Mouse (Mus musculus) liver, postnatal 0 days (tissue): ENCODE data around the gene Tnpo3. TPM values are rescaled to one million over a fixed set of nuclear protein-coding genes. Genes with fewer than 3 reads are reported as not detected.
"Not testable (repeated sequence)": the region's sequence is repeated elsewhere in the genome, so short reads cannot be mapped to it uniquely, and the experiment has no call there.

Experiments used
- ATAC-seq: fragments of 200-750 bp; cut with Nextera tagmentation; 2 replicates; pipeline ENCODE4 v1.8.0; 2017; ENCODE audit warnings: mild to moderate bottlenecking, moderate library complexity
- DNase-seq: peaks from one replicate; pipeline ENCODE4 v3.0.0-alpha.2; 2016
- H3K27ac ChIP-seq: fragments of 300-500 bp; sonication (generic); 2 replicates; pipeline ENCODE4 v1.5.1; 2014; ENCODE audit warnings: antibody characterized with exemption, moderate library complexity, mild to moderate bottlenecking, low read depth
- H3K27me3 ChIP-seq: fragments of 300-500 bp; sonication (generic); 2 replicates; pipeline ENCODE4 v1.6.1; 2014; ENCODE audit warnings: low read length, control low read depth, mixed read lengths; ENCODE audit not compliant: insufficient read depth
- H3K36me3 ChIP-seq: fragments of 300-500 bp; sonication (generic); replicated peaks from 2 replicates; pipeline ENCODE4 v1.6.1; 2014; ENCODE audit warnings: mild to moderate bottlenecking, control low read depth, low read length, moderate library complexity, mixed read lengths; ENCODE audit not compliant: insufficient read depth
- H3K4me1 ChIP-seq: fragments of 300-500 bp; sonication (generic); 2 replicates; pipeline ENCODE4 v1.6.1; 2014; ENCODE audit warnings: antibody characterized with exemption, mild to moderate bottlenecking, control low read depth; ENCODE audit not compliant: insufficient read depth
- H3K4me2 ChIP-seq: fragments of 300-500 bp; sonication (generic); 2 replicates; pipeline ENCODE4 v1.6.1; 2014; ENCODE audit warnings: low read depth, mild to moderate bottlenecking, low read length, moderate library complexity, mixed read lengths
- H3K4me3 ChIP-seq: fragments of 300-500 bp; sonication (generic); 2 replicates; pipeline ENCODE4 v1.5.1; 2014; ENCODE audit warnings: low read depth, low read length
- H3K9ac ChIP-seq: fragments of 300-500 bp; sonication (generic); replicated peaks from 2 replicates; pipeline ENCODE4 v1.6.1; 2014; ENCODE audit warnings: mild to moderate bottlenecking, moderate library complexity
- H3K9me3 ChIP-seq: fragments of 300-500 bp; sonication (generic); 2 replicates; pipeline ENCODE4 v1.6.1; 2016; ENCODE audit warnings: mild to moderate bottlenecking, control low read depth, low read length, mixed read lengths
- CTCF ChIP-seq: sonication (generic); IDR thresholded peaks from 2 replicates; pipeline ENCODE4 v1.5.1; 2016; ENCODE audit warnings: antibody characterized with exemption, low read depth
- EP300 ChIP-seq: IDR thresholded peaks from 2 replicates; pipeline ENCODE4 v1.6.1; 2016; ENCODE audit warnings: antibody characterized with exemption, low read depth, mild to moderate bottlenecking
- WGBS: fragments of 180-500 bp; shearing (Covaris S2); extraction: QIAGEN DNeasy Blood & Tissue Kit; methylation state at CpG from one replicate; pipeline ENCODE4 v1.1.7; 2014; ENCODE audit not compliant: insufficient replicate concordance; 5-methylcytosine and 5-hydroxymethylcytosine counted together
- polyA plus RNA-seq: library from polyadenylated mRNA; unstranded; fragments of >200 nt; fragmentation: Nextera tagmentation; extraction: Ambion mirVana; gene quantifications from 2 replicates; pipeline ENCODE4 v1.2.1, GENCODE M21; 2015

The Tnpo3 gene
- polyA plus RNA-seq, 1 experiment from 2014 or later = 20.4 TPM

DNA sequence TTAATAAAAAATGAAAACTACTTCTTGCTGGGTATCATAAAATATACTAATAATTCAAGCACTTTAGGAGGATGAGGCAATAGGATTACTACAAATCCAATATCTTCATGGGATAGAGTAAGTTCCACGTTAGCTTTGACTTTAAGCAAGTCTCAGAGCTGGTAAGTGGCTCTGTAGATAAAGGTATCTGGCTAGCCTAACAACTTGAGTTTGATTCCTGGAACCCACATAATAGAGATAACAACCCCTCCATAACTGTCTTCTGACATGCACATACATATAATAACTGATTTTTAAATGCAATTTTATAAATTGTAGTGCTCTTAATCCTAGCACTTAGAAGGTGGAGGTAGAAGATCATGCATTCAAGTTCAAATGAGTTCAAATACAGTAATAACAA, 28.9 kb downstream of the Tnpo3 start:
- ATAC-seq (no peak), DNase-seq (no peak)
- TF ChIP-seq CTCF = no peak
- no peak for TF ChIP-seq EP300
- Histone ChIP-seq H3K4me2 (no peak overlapping the region), H3K4me3 (no peak overlapping the region), H3K36me3 (peaks cover 58% of the 10 kb centered on the region), H3K27ac (no peak overlapping the region), H3K9ac (no peak overlapping the region), H3K27me3 (no peaks in the 10 kb centered on the region), H3K9me3 (no peaks in the 10 kb centered on the region), H3K4me1 (no peaks in the 10 kb centered on the region)
- WGBS = 67% methylated on average over 1 of the region's 1 CpGs

DNA sequence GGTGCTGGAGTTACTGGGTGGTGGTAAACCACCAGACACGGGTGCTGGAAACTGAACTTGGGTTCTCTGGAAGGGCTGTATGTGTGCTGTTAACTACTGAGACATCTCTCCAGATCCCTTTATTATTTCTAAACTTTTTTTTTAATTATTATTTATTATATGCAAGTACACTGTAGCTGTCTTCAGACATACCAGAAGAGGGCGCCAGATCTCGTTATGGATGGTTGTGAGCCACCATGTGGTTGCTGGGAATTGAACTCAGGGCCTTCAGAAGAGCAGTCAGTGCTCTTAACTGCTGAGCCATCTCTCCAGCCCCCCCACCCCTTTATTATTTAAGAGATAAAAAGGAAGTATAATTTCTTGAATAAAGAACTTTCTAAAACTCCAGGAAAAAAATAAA, 33.3 kb downstream of the Tnpo3 start:
- ATAC-seq, H3K4me3 ChIP-seq, H3K9me3 ChIP-seq, H3K27ac ChIP-seq, H3K27me3 ChIP-seq, H3K9ac ChIP-seq, H3K4me2 ChIP-seq, H3K4me1 ChIP-seq, DNase-seq: not testable (repeated sequence)
- TF ChIP-seq CTCF = peak; percentile 28; the same call in 1 of the 2 replicates
- 84% methylated on average over 3 of the region's 3 CpGs for WGBS
- peaks cover 61% of the 10 kb centered on the region for H3K36me3 ChIP-seq

DNA sequence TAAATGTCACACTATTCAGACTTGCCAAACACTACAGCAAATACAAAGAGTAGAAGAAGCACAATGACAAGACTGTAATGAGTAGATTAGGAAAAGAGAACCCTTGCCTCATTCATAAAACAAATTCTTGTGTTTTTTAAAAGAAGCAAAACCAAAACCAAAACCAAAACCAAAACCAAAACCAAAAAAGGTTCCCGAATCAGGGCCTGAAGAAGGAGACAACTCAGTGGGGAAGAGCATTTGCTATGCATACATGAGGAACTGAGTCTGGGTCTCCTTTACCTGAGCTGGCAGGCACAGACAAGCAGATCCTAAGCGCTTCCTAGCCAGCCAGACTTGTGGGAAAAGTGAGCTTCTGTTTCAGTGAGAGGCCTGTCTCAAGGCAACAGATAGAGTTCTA, 52.6 kb downstream of the Tnpo3 start:
- no peak for DNase-seq
- ATAC-seq = no peak
- no peaks in the 10 kb centered on the region for H3K9me3 ChIP-seq
- H3K27me3 ChIP-seq = no peaks in the 10 kb centered on the region
- H3K4me1 ChIP-seq = no peaks in the 10 kb centered on the region
- no peak for TF ChIP-seq CTCF
- TF ChIP-seq EP300 = no peak
- 80% methylated on average over 2 of the region's 2 CpGs for WGBS
- no peak overlapping the region for H3K4me3 ChIP-seq
- H3K36me3 ChIP-seq = peaks cover 71% of the 10 kb centered on the region
- H3K9ac ChIP-seq = no peak overlapping the region
- H3K4me2 ChIP-seq = no peak overlapping the region
- H3K27ac ChIP-seq = no peak overlapping the region

DNA sequence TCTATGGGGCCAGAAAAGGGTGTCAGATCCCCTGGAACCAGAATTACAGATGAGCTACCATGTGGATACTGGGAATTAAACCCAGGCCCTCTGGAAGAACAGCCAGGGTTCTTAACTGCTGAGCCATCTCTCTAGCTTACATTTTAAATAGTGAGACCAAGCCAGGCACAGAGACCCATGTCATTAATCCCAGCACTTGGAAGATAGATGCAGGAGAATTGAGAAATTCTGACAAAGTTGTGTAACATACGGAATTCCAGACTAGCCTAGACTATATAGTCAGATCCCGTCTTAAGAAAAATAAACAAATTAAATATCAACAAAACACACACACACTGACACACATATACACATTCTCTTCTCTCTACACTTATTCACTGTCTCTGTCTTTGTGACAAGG, 57.2 kb downstream of the Tnpo3 start:
- no peak overlapping the region for H3K27ac ChIP-seq
- ATAC-seq (no peak), DNase-seq (no peak)
- TF ChIP-seq EP300 (no peak), CTCF (no peak)
- H3K36me3 ChIP-seq = peaks cover 76% of the 10 kb centered on the region
- no peaks in the 10 kb centered on the region for H3K4me1 ChIP-seq
- no peaks in the 10 kb centered on the region for H3K27me3 ChIP-seq
- H3K9ac ChIP-seq = no peak overlapping the region
- no peak overlapping the region for H3K4me3 ChIP-seq
- WGBS = 79% methylated on average over 2 of the region's 2 CpGs
- no peaks in the 10 kb centered on the region for H3K9me3 ChIP-seq
- no peak overlapping the region for H3K4me2 ChIP-seq

DNA sequence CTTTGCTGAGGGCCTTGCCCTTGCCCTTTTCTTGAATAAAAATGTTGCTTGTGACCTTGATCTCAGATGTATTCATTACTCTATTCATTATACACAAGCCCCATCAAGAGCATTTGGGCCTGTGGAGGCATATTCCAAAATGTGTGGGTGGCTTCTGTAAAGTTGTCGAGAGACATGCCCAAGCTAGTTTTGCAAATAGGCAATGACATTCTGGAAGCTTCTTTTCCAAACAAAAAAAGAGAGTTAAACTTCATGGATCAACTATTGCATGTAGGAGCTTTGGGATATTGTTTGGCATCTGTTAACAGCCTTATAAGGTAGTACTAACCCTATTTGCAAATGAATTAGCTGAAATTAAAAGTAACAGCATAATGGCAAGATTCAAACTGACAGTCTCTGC, 61.6 kb downstream of the Tnpo3 start:
- no peak overlapping the region for H3K27ac ChIP-seq
- ATAC-seq (no peak), DNase-seq (no peak)
- peaks cover 65% of the 10 kb centered on the region for H3K36me3 ChIP-seq
- H3K27me3 ChIP-seq = no peaks in the 10 kb centered on the region
- H3K4me1 ChIP-seq = no peaks in the 10 kb centered on the region
- no peak overlapping the region for H3K4me2 ChIP-seq
- 86% methylated on average over 1 of the region's 1 CpGs for WGBS
- no peak overlapping the region for H3K9ac ChIP-seq
- H3K4me3 ChIP-seq = no peak overlapping the region
- H3K9me3 ChIP-seq = no peaks in the 10 kb centered on the region
- TF ChIP-seq EP300 (no peak), CTCF (no peak)

DNA sequence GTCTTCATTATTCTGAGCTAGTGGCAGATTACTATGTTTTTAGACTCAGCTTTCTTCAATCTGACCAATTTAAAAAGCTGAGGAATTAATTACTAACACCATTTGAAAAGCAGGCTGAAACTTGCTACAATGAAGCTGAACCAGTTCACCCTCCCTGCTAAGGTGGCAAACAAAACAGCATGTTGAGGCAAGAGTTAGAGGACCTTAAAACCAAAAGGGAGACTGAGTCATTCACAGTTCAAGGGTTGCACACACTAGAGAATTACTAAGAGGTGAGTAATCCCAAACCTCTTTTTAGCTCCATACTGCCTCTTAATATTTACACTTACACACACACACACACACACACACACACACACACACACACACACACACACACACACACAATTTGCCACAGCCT, 62.1 kb downstream of the Tnpo3 start:
- Histone ChIP-seq H3K9me3 (no peaks in the 10 kb centered on the region), H3K9ac (no peak overlapping the region), H3K4me1 (no peaks in the 10 kb centered on the region), H3K4me3 (no peak overlapping the region), H3K27ac (no peak overlapping the region), H3K27me3 (no peaks in the 10 kb centered on the region), H3K36me3 (peaks cover 63% of the 10 kb centered on the region), H3K4me2 (no peak overlapping the region)
- ATAC-seq (no peak), DNase-seq (no peak)
- TF ChIP-seq EP300 (no peak), CTCF (no peak)

DNA sequence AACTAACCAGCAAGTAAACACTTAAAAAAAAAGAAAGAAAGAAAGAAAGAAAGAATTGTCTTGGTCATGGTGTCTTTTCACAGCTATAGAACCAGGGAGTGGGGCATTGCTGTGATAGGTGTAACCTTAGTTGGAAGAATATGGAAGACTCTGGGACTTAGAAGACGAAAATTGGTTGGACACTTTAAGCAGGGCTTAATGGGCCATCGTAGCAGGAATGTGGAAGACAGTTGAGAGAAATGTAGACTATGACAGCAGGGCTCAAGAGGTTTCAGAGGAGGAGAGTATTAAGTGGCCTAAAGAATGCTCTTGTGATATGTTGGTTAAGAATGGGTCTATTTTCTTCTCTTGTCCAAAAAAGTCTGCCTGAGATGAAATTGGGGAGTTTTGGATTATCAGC, 64.1 kb downstream of the Tnpo3 start:
- H3K36me3 ChIP-seq = peaks cover 59% of the 10 kb centered on the region
- H3K27ac ChIP-seq = no peak overlapping the region
- no peak for ATAC-seq
- no peak overlapping the region for H3K4me3 ChIP-seq
- H3K27me3 ChIP-seq = no peaks in the 10 kb centered on the region
- H3K9me3 ChIP-seq = no peaks in the 10 kb centered on the region
- no peak overlapping the region for H3K4me2 ChIP-seq
- H3K9ac ChIP-seq = no peak overlapping the region
- DNase-seq = no peak
- TF ChIP-seq EP300 (no peak), CTCF (no peak)
- H3K4me1 ChIP-seq = 0 out of 2 replicates have a peak, but pooled peaks cover 5% of the 10 kb centered on the region
- WGBS = 90% methylated on average over 2 of the region's 2 CpGs
